8 mouse cellular contexts compared by ENCODE assay signal in the genomic region with DNA sequence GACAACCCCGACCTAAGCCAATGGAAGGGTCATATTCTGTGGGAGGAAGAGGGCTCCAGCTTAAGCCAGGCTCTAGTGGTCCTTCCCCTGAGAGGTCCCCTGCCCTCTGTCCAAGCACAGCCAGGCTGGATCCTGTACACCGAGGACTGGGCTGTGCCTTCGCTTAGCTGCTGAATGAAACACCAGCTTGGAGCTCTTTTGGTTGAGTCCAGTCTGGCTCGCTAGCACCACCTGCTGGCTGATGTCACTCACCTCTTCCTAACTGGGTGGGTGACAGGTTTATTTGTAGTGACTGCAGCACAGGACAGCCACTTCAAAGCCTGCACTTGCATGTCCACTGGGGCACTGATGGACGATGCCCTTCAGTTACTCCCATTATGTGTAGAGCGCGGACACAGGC. TPM values are rescaled to one million over a fixed set of nuclear protein-coding genes. Genes with fewer than 3 reads are reported as not detected.
DNase-seq lines count a peak whose midpoint lies in the region; ATAC-seq and TF ChIP-seq lines count a peak whose summit lies in the region.

No protein-coding gene starts in this region.

- H3K4me1 ChIP-seq in CH12.LX (ENCODE audit: control insufficient read depth in 1 of 2, insufficient read depth in 2 of 2), result peaks cover 0 to 14% of the 10 kb centered on the region in 2 experiments; a peak in 1 of 4 replicates
- peaks cover 15% of the 10 kb centered on the region for H3K4me1 ChIP-seq in forebrain, embryonic 11.5 days (replicated peaks; ENCODE audit: control insufficient read depth, insufficient read depth, low read length)
- no peaks in the 10 kb centered on the region for H3K4me1 ChIP-seq in heart, postnatal 0 days (ENCODE audit: control insufficient read depth, insufficient read depth)
- no peaks in the 10 kb centered on the region for H3K4me1 ChIP-seq in liver, postnatal 0 days (ENCODE audit: insufficient read depth)

- in situ Hi-C loops in CH12.LX (cut with MboI; ENCODE audit: low pct_ligation_motif_present, low pct_unique_long_range_greater_than_20kb, low sequenced_read_pairs), result no loop called here

- no peak overlapping the region for H3K27ac ChIP-seq in CH12.LX (ENCODE audit: insufficient read depth, low read depth)
- no peak overlapping the region for H3K27ac ChIP-seq in forebrain, embryonic 11.5 days (ENCODE audit: low read depth, low read length)
- H3K27ac ChIP-seq in heart, postnatal 0 days (ENCODE audit: low read depth), result no peak overlapping the region
- no peak overlapping the region for H3K27ac ChIP-seq in liver, postnatal 0 days (ENCODE audit: low read depth)

- peak; percentile 59 for TF ChIP-seq RAD21 in CH12.LX (IDR thresholded peaks at IDR 0.05; ENCODE audit: low read depth, low read length)

- TF ChIP-seq POLR2A in CH12.LX (IDR thresholded peaks at IDR 0.05; ENCODE audit: low read depth, low read length), result no peak

- no peak overlapping the region for H3K4me3 ChIP-seq in CH12.LX (replicated peaks in 1 of 3; ENCODE audit: low read depth in 2 of 3, low read length in 2 of 3, poor library complexity in 1 of 3)
- H3K4me3 ChIP-seq in forebrain, embryonic 11.5 days (ENCODE audit: low read depth, low read length), result no peak overlapping the region
- no peak overlapping the region for H3K4me3 ChIP-seq in heart, postnatal 0 days (ENCODE audit: low read depth, low read length)
- no peak overlapping the region for H3K4me3 ChIP-seq in liver, postnatal 0 days (ENCODE audit: low read depth, low read length)

- no peaks in the 10 kb centered on the region for H3K27me3 ChIP-seq in CH12.LX (replicated peaks)
- H3K27me3 ChIP-seq in forebrain, embryonic 11.5 days (ENCODE audit: control insufficient read depth, insufficient read depth, low read length), result no peaks in the 10 kb centered on the region
- no peaks in the 10 kb centered on the region for H3K27me3 ChIP-seq in heart, postnatal 0 days (ENCODE audit: control insufficient read depth, insufficient read depth, low read length)
- H3K27me3 ChIP-seq in liver, postnatal 0 days (ENCODE audit: insufficient read depth, low read length), result no peaks in the 10 kb centered on the region

- peak; percentile 82 to 86 for TF ChIP-seq CTCF in CH12.LX (conservative IDR thresholded peaks at IDR 0.05 in 1 of 2, IDR thresholded peaks at IDR 0.05 in 1 of 2; ENCODE audit: low read depth in 2 of 2, low read length in 2 of 2)
- peak; percentile 98 for TF ChIP-seq CTCF in heart, postnatal 0 days (IDR thresholded peaks at IDR 0.05; ENCODE audit: low read depth)
- TF ChIP-seq CTCF in liver, postnatal 0 days (IDR thresholded peaks at IDR 0.05; ENCODE audit: low read depth), result peak; percentile 95

- peaks cover 8% of the 10 kb centered on the region for H3K79me2 ChIP-seq in CH12.LX (replicated peaks; ENCODE audit: control insufficient read depth, extremely low read depth, insufficient read depth, poor library complexity, severe bottlenecking)

- no peak overlapping the region for H3K9ac ChIP-seq in CH12.LX (ENCODE audit: insufficient read depth, low read depth)
- H3K9ac ChIP-seq in forebrain, embryonic 11.5 days (ENCODE audit: low read length), result no peak overlapping the region
- no peak overlapping the region for H3K9ac ChIP-seq in heart, postnatal 0 days (replicated peaks; ENCODE audit: low read depth, low read length)
- no peak overlapping the region for H3K9ac ChIP-seq in liver, postnatal 0 days (replicated peaks)

- DNase-seq in CH12.LX (ENCODE audit: extremely low read depth), result peak; percentile 82
- DNase-seq in c-Kit-positive CD71-positive TER-119-negative erythroid progenitor cells, embryonic 14.5 days (ENCODE audit: low read depth), result peak; percentile 62
- peak; percentile 93 for DNase-seq in forebrain, embryonic 11.5 days (ENCODE audit: low spot score)
- DNase-seq in heart, postnatal 0 days (ENCODE audit: low spot score), result peak; percentile 83
- peak; percentile 93 to 95 for DNase-seq in kidney, postnatal 4 days
- DNase-seq in liver, postnatal 0 days, result peak; percentile 89
- DNase-seq in ovary, adult 18-20 months (ENCODE audit: low spot score), result peak; percentile 48
- peak; percentile 63 for DNase-seq in testis, postnatal 14 days (ENCODE audit: low spot score)

- H3K9me3 ChIP-seq in CH12.LX (replicated peaks; ENCODE audit: low read length), result no peaks in the 10 kb centered on the region
- no peaks in the 10 kb centered on the region for H3K9me3 ChIP-seq in forebrain, embryonic 11.5 days (ENCODE audit: control insufficient read depth, low read length)
- H3K9me3 ChIP-seq in heart, postnatal 0 days (replicated peaks; ENCODE audit: control insufficient read depth, low read length), result no peaks in the 10 kb centered on the region
- no peaks in the 10 kb centered on the region for H3K9me3 ChIP-seq in liver, postnatal 0 days (ENCODE audit: low read length)

- peak; percentile 39; the same call in 1 of the 2 replicates for ATAC-seq in forebrain, embryonic 11.5 days (replicated peaks; ENCODE audit: low FRiP score)
- peak; percentile 85 for ATAC-seq in heart, postnatal 0 days (ENCODE audit: insufficient read depth, low read depth)
- peak; percentile 72 for ATAC-seq in liver, postnatal 0 days

- dilution Hi-C loops in CH12.LX (cut with MboI; ENCODE audit: extremely low pct_ligation_motif_present, extremely low pct_unique_long_range_greater_than_20kb, low sequenced_read_pairs), result no loop called here

- WGBS in forebrain, embryonic 11.5 days, result 54% methylated on average over 7 of the region's 7 CpGs
- WGBS in heart, postnatal 0 days, result 45% methylated on average over 7 of the region's 7 CpGs
- 48% methylated on average over 7 of the region's 7 CpGs for WGBS in liver, postnatal 0 days (ENCODE audit: insufficient replicate concordance)

- no peak overlapping the region for H3K4me2 ChIP-seq in CH12.LX (ENCODE audit: insufficient read depth, low read depth, poor library complexity, severe bottlenecking)
- no peak overlapping the region for H3K4me2 ChIP-seq in forebrain, embryonic 11.5 days (ENCODE audit: low read depth, low read length, severe bottlenecking)
- no peak overlapping the region for H3K4me2 ChIP-seq in heart, postnatal 0 days (ENCODE audit: low read depth, low read length)
- no peak overlapping the region for H3K4me2 ChIP-seq in liver, postnatal 0 days (ENCODE audit: low read depth, low read length)

- no peak for TF ChIP-seq EP300 in CH12.LX (IDR thresholded peaks at IDR 0.05; ENCODE audit: low read length)
- no peak for TF ChIP-seq EP300 in heart, postnatal 0 days (IDR thresholded peaks at IDR 0.05; ENCODE audit: low read depth)
- TF ChIP-seq EP300 in liver, postnatal 0 days (IDR thresholded peaks at IDR 0.05; ENCODE audit: low read depth), result no peak

- peaks cover 75 to 96% of the 10 kb centered on the region in 2 experiments for H3K36me3 ChIP-seq in CH12.LX (replicated peaks in 1 of 2; ENCODE audit: control insufficient read depth in 1 of 2, insufficient read depth in 1 of 2, low read length in 1 of 2)
- peaks cover 17% of the 10 kb centered on the region for H3K36me3 ChIP-seq in forebrain, embryonic 11.5 days (ENCODE audit: control insufficient read depth, insufficient read depth, low read length)
- peaks cover 67% of the 10 kb centered on the region for H3K36me3 ChIP-seq in heart, postnatal 0 days (replicated peaks; ENCODE audit: control insufficient read depth, insufficient read depth, low read length)
- H3K36me3 ChIP-seq in liver, postnatal 0 days (replicated peaks; ENCODE audit: insufficient read depth, low read length), result peaks cover 54% of the 10 kb centered on the region

TF ChIP-seq in CH12.LX, 34 proteins besides CTCF, POLR2A, EP300 and RAD21:
- TF ChIP-seq GABPA (IDR thresholded peaks at IDR 0.05; ENCODE audit: insufficient replicate concordance, low read depth, low read length) (no peak), NELFE (IDR thresholded peaks at IDR 0.05; ENCODE audit: low read depth, low read length) (peak; percentile 34; the same call in 1 of the 2 replicates), ZC3H11A (IDR thresholded peaks at IDR 0.05; ENCODE audit: low read depth, low read length) (no peak), SMC3 (IDR thresholded peaks at IDR 0.05; ENCODE audit: low read depth, low read length) (peak; percentile 57)
TF ChIP-seq in CH12.LX: peak in this region for 2.

RNA-seq across cellular contexts. Expression of a gene that starts 7.5 kb away (rescaled TPM):
- total RNA-seq in CH12.LX (2012; rRNA removed), result 1.2 and 2.1 TPM in 2 replicates
- 0.68 and 1.0 TPM in 2 replicates for total RNA-seq in CH12.LX (2014; rRNA removed)
- 3.8 and 4.2 TPM in 2 replicates for polyA plus RNA-seq in CH12.LX (2012; ENCODE audit: insufficient read length, low read depth)
- polyA plus RNA-seq in forebrain, embryonic 11.5 days (2014; fragmentation: Nextera tagmentation; extraction: Ambion mirVana), result 9.3 and 10.6 TPM in 2 replicates
- 2.2 TPM in 1 of 2 replicates, not detected in the other for total RNA-seq in heart, postnatal 0 days (2014; rRNA removed; ENCODE audit: low replicate concordance)
- polyA plus RNA-seq in heart, postnatal 0 days (2015; fragmentation: Nextera tagmentation; extraction: Ambion mirVana), result 8.8 and 10.7 TPM in 2 replicates
- polyA plus RNA-seq in liver, postnatal 0 days (2015; fragmentation: Nextera tagmentation; extraction: Ambion mirVana), result 0.72 and 1.2 TPM in 2 replicates

RNA-seq across cellular contexts. Expression of a gene that starts 7.7 kb away (rescaled TPM):
- 286 and 376 TPM in 2 replicates for total RNA-seq in CH12.LX (2012; rRNA removed)
- total RNA-seq in CH12.LX (2014; rRNA removed), result 157 and 218 TPM in 2 replicates
- 414 and 431 TPM in 2 replicates for polyA plus RNA-seq in CH12.LX (2012; ENCODE audit: insufficient read length, low read depth)
- polyA plus RNA-seq in forebrain, embryonic 11.5 days (2014; fragmentation: Nextera tagmentation; extraction: Ambion mirVana), result 378 and 386 TPM in 2 replicates
- total RNA-seq in heart, postnatal 0 days (2014; rRNA removed; ENCODE audit: low replicate concordance), result 50.2 and 84.8 TPM in 2 replicates
- polyA plus RNA-seq in heart, postnatal 0 days (2015; fragmentation: Nextera tagmentation; extraction: Ambion mirVana), result 271 and 286 TPM in 2 replicates
- polyA plus RNA-seq in liver, postnatal 0 days (2015; fragmentation: Nextera tagmentation; extraction: Ambion mirVana), result 129 and 130 TPM in 2 replicates

RNA-seq across cellular contexts. Expression of a gene that starts 16.5 kb away (rescaled TPM):
- total RNA-seq in CH12.LX (2012; rRNA removed) (0.04 and 0.08 TPM in 2 replicates), CH12.LX (2014; rRNA removed) (not detected in 2 replicates)
- not detected in 2 replicates for polyA plus RNA-seq in CH12.LX (2012; ENCODE audit: insufficient read length, low read depth)
- polyA plus RNA-seq in forebrain, embryonic 11.5 days (2014; fragmentation: Nextera tagmentation; extraction: Ambion mirVana), result 1.3 and 1.4 TPM in 2 replicates
- 0.31 and 0.53 TPM in 2 replicates for total RNA-seq in heart, postnatal 0 days (2014; rRNA removed; ENCODE audit: low replicate concordance)
- polyA plus RNA-seq in heart, postnatal 0 days (2015; fragmentation: Nextera tagmentation; extraction: Ambion mirVana), result 0.12 and 0.34 TPM in 2 replicates
- polyA plus RNA-seq in liver, postnatal 0 days (2015; fragmentation: Nextera tagmentation; extraction: Ambion mirVana), result 0.07 and 0.08 TPM in 2 replicates

RNA-seq across cellular contexts. Expression of a gene that starts 39.8 kb away (rescaled TPM):
- total RNA-seq in CH12.LX (2012; rRNA removed), result 6.3 and 6.7 TPM in 2 replicates
- 1.5 and 1.7 TPM in 2 replicates for total RNA-seq in CH12.LX (2014; rRNA removed)
- 8.9 and 10.4 TPM in 2 replicates for polyA plus RNA-seq in CH12.LX (2012; ENCODE audit: insufficient read length, low read depth)
- polyA plus RNA-seq in forebrain, embryonic 11.5 days (2014; fragmentation: Nextera tagmentation; extraction: Ambion mirVana), result 6.3 and 7.6 TPM in 2 replicates
- total RNA-seq in heart, postnatal 0 days (2014; rRNA removed; ENCODE audit: low replicate concordance), result 45.9 and 52.9 TPM in 2 replicates
- polyA plus RNA-seq in heart, postnatal 0 days (2015; fragmentation: Nextera tagmentation; extraction: Ambion mirVana), result 13.2 and 19.0 TPM in 2 replicates
- polyA plus RNA-seq in liver, postnatal 0 days (2015; fragmentation: Nextera tagmentation; extraction: Ambion mirVana), result 0.92 and 1.3 TPM in 2 replicates
